Mouse (Mus musculus) embryonic facial prominence, embryonic 14.5 days (tissue): ENCODE results near the gene Tnfrsf14. TPM values are rescaled to one million over a fixed set of nuclear protein-coding genes. Genes with fewer than 3 reads are reported as not detected.

Experiments
- ATAC-seq: fragments of 200-750 bp; cut with Nextera tagmentation; 2 replicates; pipeline ENCODE4 v1.8.0; 2017; ENCODE audit warnings: low read depth, moderate number of reproducible peaks, moderate TSS enrichment
- DNase-seq: peaks from one replicate; pipeline ENCODE4 v3.0.0-alpha.2; 2015; ENCODE audit warnings: low spot score
- H3K27ac ChIP-seq: fragments of 300-500 bp; sonication (generic); replicated peaks from 2 replicates; pipeline ENCODE4 v1.5.1; 2014; ENCODE audit warnings: low read depth, mild to moderate bottlenecking, low read length, moderate library complexity
- H3K27me3 ChIP-seq: fragments of 300-500 bp; sonication (generic); replicated peaks from 2 replicates; pipeline ENCODE4 v1.6.1; 2014; ENCODE audit warnings: low read length; ENCODE audit not compliant: control insufficient read depth, insufficient read depth
- H3K36me3 ChIP-seq: fragments of 300-500 bp; sonication (generic); 2 replicates; pipeline ENCODE4 v1.6.1; 2014; ENCODE audit warnings: low read length, mixed read lengths; ENCODE audit not compliant: control insufficient read depth, insufficient read depth
- H3K4me1 ChIP-seq: fragments of 300-500 bp; sonication (generic); 2 replicates; pipeline ENCODE4 v1.6.1; 2014; ENCODE audit warnings: antibody characterized with exemption, low read length; ENCODE audit not compliant: control insufficient read depth, insufficient read depth
- H3K4me2 ChIP-seq: fragments of 300-500 bp; sonication (generic); 2 replicates; pipeline ENCODE4 v1.6.1; 2014; ENCODE audit warnings: low read depth, mild to moderate bottlenecking, low read length, moderate library complexity, mixed read lengths
- H3K4me3 ChIP-seq: fragments of 300-500 bp; sonication (generic); 2 replicates; pipeline ENCODE4 v1.5.1; 2014; ENCODE audit warnings: low read depth, mild to moderate bottlenecking, low read length
- H3K9ac ChIP-seq: fragments of 300-500 bp; sonication (generic); 2 replicates; pipeline ENCODE4 v1.6.1; 2014; ENCODE audit warnings: low read depth, mild to moderate bottlenecking, low read length, moderate library complexity, mixed read lengths
- H3K9me3 ChIP-seq: fragments of 300-500 bp; sonication (generic); 2 replicates; pipeline ENCODE4 v1.6.1; 2016; ENCODE audit warnings: low read length; ENCODE audit not compliant: control insufficient read depth
- WGBS: fragments of 180-500 bp; shearing (Covaris S2); extraction: QIAGEN DNeasy Blood & Tissue Kit; methylation state at CpG from one replicate; pipeline ENCODE4 v1.1.7; 2014; 5-methylcytosine and 5-hydroxymethylcytosine counted together
- polyA plus RNA-seq: library from polyadenylated mRNA; unstranded; fragments of >200 nt; fragmentation: Nextera tagmentation; extraction: Ambion mirVana; gene quantifications from 2 replicates; pipeline ENCODE4 v1.2.1, GENCODE M21; 2014

The Tnfrsf14 gene
- polyA plus RNA-seq, 1 experiment from 2014 or later = 1.3 TPM

DNA sequence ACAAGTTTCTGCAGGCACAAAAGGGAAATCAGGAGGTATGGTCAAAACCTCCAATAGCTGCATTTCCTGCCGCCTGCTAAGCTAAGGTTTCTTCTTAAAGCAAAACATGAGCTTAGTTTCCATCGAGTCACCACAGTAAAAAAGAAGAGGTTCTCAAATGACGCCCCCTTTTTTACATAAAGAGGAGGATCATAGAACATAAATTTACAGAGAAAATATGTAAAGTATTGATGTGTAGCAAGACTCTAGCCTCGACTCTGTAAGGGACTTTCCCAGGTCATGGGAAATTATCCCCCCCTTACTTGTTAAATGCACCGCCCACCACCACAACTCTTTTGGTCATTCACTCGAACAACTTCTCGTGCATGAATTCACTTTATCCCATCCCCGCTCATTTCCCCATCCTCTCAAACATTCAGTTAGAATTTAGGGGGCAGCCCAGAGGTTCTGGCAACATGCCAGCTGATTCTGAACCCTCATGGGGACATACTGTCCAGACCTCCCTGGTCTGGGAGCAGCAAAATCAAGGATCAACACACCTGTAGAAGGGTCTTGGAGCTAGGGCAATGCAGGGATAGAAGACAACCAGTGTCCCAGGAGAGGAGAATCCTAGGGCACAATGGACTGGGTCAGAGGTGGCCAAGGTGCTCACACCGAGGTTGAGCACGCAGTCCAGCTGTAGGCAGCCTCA, 14.4 kb upstream of the Tnfrsf14 start:
- Histone ChIP-seq H3K27ac (no peak overlapping the region), H3K4me3 (no peak overlapping the region), H3K4me2 (no peak overlapping the region), H3K36me3 (no peaks in the 10 kb centered on the region), H3K4me1 (no peaks in the 10 kb centered on the region), H3K9ac (no peak overlapping the region), H3K27me3 (no peaks in the 10 kb centered on the region), H3K9me3 (no peaks in the 10 kb centered on the region)
- ATAC-seq (no peak), DNase-seq (no peak)
- WGBS = 74% methylated on average over 10 of the region's 10 CpGs

DNA sequence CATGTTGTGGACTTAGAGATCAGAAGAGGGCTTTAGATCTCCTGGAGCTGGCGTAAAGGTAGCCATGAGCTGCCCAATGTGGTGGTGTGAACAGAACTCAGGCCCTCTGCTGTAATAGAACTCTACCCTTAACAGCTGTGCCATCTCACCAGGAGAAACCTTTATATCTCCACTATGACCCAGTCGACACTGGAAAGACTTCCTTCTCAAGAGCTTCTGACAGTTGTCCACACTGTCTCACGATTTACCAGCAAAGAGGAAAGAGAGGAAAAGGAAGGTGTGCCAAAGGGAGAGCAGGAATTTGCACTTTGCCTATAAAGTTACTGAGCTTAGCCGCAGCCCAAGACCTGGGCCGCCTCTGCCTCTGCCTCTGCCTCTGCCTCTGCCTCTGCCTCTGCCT, 13.5 kb upstream of the Tnfrsf14 start:
- Histone ChIP-seq H3K27me3 (no peaks in the 10 kb centered on the region), H3K9me3 (no peaks in the 10 kb centered on the region), H3K27ac (no peak overlapping the region), H3K4me1 (no peaks in the 10 kb centered on the region), H3K4me2 (no peak overlapping the region), H3K36me3 (no peaks in the 10 kb centered on the region), H3K9ac (no peak overlapping the region), H3K4me3 (no peak overlapping the region)
- 92% methylated on average over 5 of the region's 5 CpGs for WGBS
- ATAC-seq (no peak), DNase-seq (no peak)

DNA sequence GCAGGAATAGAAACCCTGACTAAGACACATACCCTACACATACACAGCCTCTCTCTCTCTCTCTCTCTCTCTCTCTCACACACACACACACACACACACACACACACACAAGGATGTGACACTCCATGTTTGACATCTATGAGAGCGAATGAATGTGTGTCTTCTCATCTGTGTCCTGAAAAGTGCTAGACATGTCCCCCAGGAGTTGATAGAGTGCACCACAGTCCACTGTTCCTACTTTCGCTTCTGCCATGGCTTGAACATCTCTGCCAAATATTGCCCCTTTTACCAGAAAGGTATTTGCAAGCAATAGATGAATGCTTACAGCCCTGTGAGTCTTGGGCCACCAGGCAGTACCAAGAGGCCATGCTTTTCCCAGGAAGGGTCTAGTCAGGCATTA, 11.8 kb upstream of the Tnfrsf14 start:
- 83% methylated on average over 2 of the region's 2 CpGs for WGBS
- no peak for ATAC-seq

DNA sequence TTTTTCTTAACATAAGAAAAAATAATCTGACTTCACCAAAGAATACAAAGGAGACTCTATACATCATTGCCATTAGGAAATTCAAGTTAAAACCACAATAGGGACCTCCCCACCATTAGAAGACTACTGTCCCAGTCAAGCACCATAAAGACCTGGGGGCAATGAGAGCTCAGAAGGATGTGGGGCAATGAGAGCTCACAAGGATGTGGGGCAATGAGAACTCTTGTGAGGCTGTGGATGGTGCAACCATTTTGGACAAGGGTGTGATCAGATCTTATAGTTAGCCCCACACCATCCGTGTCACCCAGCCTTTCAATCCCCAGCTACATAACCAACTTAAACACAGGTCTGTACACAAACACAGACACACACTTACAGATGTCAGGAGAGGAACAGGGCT, 9.4 kb upstream of the Tnfrsf14 start:
- DNase-seq (no peak), ATAC-seq (no peak)
- Histone ChIP-seq H3K4me1 (no peaks in the 10 kb centered on the region), H3K27me3 (no peaks in the 10 kb centered on the region), H3K9ac (no peak overlapping the region), H3K27ac (no peak overlapping the region), H3K4me2 (no peak overlapping the region), H3K4me3 (no peak overlapping the region), H3K36me3 (no peaks in the 10 kb centered on the region), H3K9me3 (no peaks in the 10 kb centered on the region)
- 76% methylated on average over 1 of the region's 1 CpGs for WGBS

More for the DNA sequence above, 11.8 kb upstream of the Tnfrsf14 start:
- Histone ChIP-seq H3K9ac (no peak overlapping the region), H3K4me3 (no peak overlapping the region), H3K4me1 (no peaks in the 10 kb centered on the region), H3K27ac (no peak overlapping the region), H3K27me3 (no peaks in the 10 kb centered on the region), H3K36me3 (no peaks in the 10 kb centered on the region), H3K9me3 (no peaks in the 10 kb centered on the region), H3K4me2 (no peak overlapping the region)
- DNase-seq = no peak

DNA sequence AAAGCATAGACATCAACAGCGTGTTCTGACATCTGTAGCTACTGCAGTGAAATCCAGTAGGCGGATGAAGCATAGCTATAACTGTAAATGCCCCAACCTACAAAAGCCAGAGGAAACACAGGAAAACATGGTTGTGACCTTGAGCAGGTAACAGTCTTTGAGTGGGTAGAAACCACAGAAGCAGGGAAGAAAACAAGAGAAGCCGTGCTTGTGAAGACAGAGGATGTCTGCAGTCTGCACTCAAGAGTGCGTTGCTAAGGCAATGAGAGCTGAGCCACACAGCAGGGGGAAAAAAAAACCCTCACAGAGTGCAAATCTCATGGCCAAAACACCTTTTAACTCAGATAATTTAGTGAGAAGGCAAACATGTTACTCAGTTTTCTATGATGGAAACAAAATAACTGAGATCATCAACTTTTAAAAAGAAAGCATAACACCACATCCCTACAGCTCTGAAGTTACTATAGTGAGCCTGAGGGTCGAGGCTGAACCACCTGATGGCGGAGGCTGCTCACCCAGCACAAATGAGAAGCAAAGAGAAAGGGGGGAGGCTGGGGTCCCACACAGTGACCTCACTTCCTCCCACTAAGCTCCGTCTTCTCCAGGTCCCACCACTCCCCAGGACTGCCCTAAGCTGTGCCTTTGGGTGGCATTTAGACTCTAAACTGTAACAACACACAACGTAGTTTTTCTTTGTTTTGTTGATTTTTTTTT, 8.3 kb upstream of the Tnfrsf14 start:
- Histone ChIP-seq H3K36me3 (no peaks in the 10 kb centered on the region), H3K9me3 (no peaks in the 10 kb centered on the region), H3K27ac (no peak overlapping the region), H3K9ac (no peak overlapping the region), H3K4me2 (no peak overlapping the region), H3K4me1 (no peaks in the 10 kb centered on the region), H3K27me3 (no peaks in the 10 kb centered on the region), H3K4me3 (no peak overlapping the region)
- 59% methylated on average over 8 of the region's 8 CpGs for WGBS
- ATAC-seq (no peak), DNase-seq (no peak)

DNA sequence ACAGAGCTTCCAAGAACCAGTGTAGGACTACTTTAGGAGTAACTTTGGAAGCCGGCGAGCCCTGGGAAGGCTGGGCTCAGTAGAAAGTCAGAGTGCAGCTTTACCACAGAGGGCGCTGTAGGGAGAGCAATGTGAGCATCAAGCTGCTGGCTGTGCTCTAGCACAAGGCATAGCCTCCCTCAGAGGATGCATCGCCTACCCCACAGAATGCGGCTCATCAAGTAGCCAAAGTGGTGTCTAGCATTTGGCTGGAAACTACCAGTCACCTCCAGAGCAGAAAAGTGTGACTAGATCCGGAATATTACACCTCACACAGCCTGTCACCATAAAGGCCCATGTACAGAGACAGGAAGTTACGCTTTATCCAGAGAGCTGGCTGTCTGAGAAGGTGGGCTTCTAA, 7.4 kb upstream of the Tnfrsf14 start:
- H3K4me2 ChIP-seq = no peak overlapping the region
- H3K36me3 ChIP-seq = no peaks in the 10 kb centered on the region
- H3K4me3 ChIP-seq = no peak overlapping the region
- no peak overlapping the region for H3K27ac ChIP-seq
- no peaks in the 10 kb centered on the region for H3K27me3 ChIP-seq
- 70% methylated on average over 7 of the region's 7 CpGs for WGBS
- ATAC-seq (no peak), DNase-seq (no peak)
- no peaks in the 10 kb centered on the region for H3K9me3 ChIP-seq
- H3K9ac ChIP-seq = no peak overlapping the region
- no peaks in the 10 kb centered on the region for H3K4me1 ChIP-seq

DNA sequence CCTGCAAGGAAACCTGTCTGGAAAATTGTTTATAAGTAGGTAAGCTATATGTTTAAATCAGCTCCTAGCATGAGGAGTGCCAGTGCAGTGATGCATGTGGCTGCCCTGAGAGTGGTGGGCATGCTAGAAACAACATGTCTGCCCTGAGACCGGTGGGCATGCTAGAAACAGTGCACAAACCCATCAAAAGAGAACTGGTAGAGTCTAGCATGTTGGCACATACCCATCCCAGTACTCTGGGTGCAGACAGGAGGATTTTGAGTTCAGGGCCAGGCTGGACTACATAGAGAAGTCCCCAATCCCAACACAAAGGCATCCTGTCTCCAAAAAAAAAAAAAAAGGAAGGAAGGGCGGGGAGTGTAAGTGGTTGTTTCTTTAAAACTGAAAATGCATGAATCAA, 6.4 kb upstream of the Tnfrsf14 start:
- H3K4me1 ChIP-seq = no peaks in the 10 kb centered on the region

DNA sequence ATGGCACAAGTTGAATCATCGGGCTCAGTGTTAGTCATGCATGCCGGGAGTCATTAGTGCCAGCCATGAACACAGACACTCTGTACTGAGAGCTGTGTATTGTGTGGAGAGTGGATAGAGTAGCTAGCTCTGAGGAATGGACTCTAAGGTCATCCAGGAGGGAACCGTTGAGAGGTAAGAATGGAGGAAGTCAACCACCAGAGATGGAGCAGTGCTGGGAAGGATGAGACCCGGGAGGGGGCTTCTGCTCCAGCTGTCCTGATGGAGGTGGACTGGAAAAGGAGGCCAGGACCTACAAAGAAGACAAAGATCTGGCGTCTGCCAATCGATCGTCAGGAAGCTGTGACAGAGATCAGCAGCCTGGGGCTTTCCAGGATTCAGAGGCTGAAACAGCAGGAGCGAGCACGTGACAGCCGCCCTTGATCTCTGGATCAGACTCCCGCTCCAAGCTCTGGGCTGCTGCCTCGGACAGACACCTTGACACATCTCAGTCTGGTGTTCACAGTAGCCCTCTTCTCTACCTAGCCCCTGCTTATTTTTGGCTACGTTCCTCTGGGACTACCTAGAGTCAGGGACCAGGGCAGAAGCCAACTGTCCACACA, 5.0 kb upstream of the Tnfrsf14 start:
- no peak for DNase-seq
- no peak overlapping the region for H3K4me2 ChIP-seq
- WGBS = 56% methylated on average over 12 of the region's 13 CpGs
- no peaks in the 10 kb centered on the region for H3K27me3 ChIP-seq
- H3K36me3 ChIP-seq = no peaks in the 10 kb centered on the region
- ATAC-seq = no peak
- no peak overlapping the region for H3K27ac ChIP-seq
- H3K9ac ChIP-seq = no peak overlapping the region
- H3K4me3 ChIP-seq = no peak overlapping the region
- H3K9me3 ChIP-seq = no peaks in the 10 kb centered on the region
- H3K4me1 ChIP-seq = peaks cover 5% of the 10 kb centered on the region

More for the DNA sequence above, 6.4 kb upstream of the Tnfrsf14 start:
- no peak overlapping the region for H3K27ac ChIP-seq
- WGBS = 86% methylated on average over 2 of the region's 2 CpGs
- DNase-seq (no peak), ATAC-seq (no peak)
- no peaks in the 10 kb centered on the region for H3K9me3 ChIP-seq
- no peak overlapping the region for H3K4me2 ChIP-seq
- H3K9ac ChIP-seq = no peak overlapping the region
- no peaks in the 10 kb centered on the region for H3K27me3 ChIP-seq
- no peak overlapping the region for H3K4me3 ChIP-seq
- no peaks in the 10 kb centered on the region for H3K36me3 ChIP-seq
